16 mouse cellular contexts compared by ENCODE assay signal in the genomic region with DNA sequence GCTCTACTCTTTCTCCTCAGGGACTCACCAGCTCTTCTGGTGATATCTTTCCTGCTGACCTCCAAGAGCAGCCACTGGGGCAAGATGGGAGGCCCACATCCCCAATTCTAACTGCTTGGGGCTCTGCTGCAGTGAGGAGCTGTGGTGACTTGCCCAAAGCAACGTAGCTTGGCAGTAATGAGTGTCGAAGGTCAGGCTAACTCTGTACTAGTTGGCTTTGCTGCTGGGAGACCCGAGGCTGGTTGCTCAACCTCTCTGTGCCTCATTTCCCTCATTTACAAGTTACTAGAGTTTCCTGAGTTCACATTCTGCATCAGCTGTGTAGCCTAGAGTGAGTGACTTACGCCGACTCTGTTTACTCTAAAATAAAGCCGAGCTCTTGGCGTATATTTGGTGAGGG.
"Had no signal": no experiment of that assay in that cellular context is flagged by ENCODE, and none has a peak within 500 bp of the region (broad histone marks: within the 10 kb centered on the region; RNA-seq: fewer than 3 reads in every experiment).

No protein-coding gene starts in this region.

- H3K36me3 ChIP-seq: limb, embryonic 15.5 days; midbrain, embryonic 15.5 days; neural tube, embryonic 12.5 days; stomach, embryonic 15.5 days had no signal

- H3K4me3 ChIP-seq: limb, embryonic 15.5 days; midbrain, embryonic 15.5 days; neural tube, embryonic 12.5 days; stomach, embryonic 15.5 days had no signal

- H3K9me3 ChIP-seq: limb, embryonic 15.5 days; midbrain, embryonic 15.5 days; neural tube, embryonic 12.5 days; stomach, embryonic 15.5 days had no signal

- H3K4me2 ChIP-seq: limb, embryonic 15.5 days; midbrain, embryonic 15.5 days; neural tube, embryonic 12.5 days; stomach, embryonic 15.5 days had no signal

- H3K9ac ChIP-seq: limb, embryonic 15.5 days; midbrain, embryonic 15.5 days; neural tube, embryonic 12.5 days; stomach, embryonic 15.5 days had no signal

- H3K27me3 ChIP-seq: midbrain, embryonic 15.5 days; neural tube, embryonic 12.5 days; stomach, embryonic 15.5 days had no signal

- ATAC-seq: intestine, embryonic 16.5 days; lung, postnatal 0 days; midbrain, embryonic 15.5 days had no signal

- H3K27ac ChIP-seq: limb, embryonic 15.5 days; macrophage; midbrain, embryonic 15.5 days; neural tube, embryonic 12.5 days; stomach, embryonic 15.5 days had no signal

- DNase-seq: kidney, adult 8-10 months; kidney, postnatal 25 days; layer of hippocampus, adult 9-11 months; layer of hippocampus, postnatal 36 days; lung, adult 2 months; right cerebral cortex, postnatal 4 days; spleen, adult 18-20 months; thymus, adult 2 months; thymus, postnatal 25 days had no signal
